ENCODE assay signal across 8 mouse cellular contexts in genomic region chr7:99795192-99795981, GRCm38 (mm10). TPM values are rescaled to one million over a fixed set of nuclear protein-coding genes. Genes with fewer than 3 reads are reported as not detected.
A peak's percentile ranks its signal among the peaks of the same experiment; 100 is the strongest.
DNase-seq lines count a peak whose midpoint lies in the region; ATAC-seq lines count a peak whose summit lies in the region.

No protein-coding gene starts in this region.

- WGBS in hindbrain, embryonic 11.5 days, result 12% methylated on average over 17 of the region's 17 CpGs
- 14% methylated on average over 17 of the region's 17 CpGs for WGBS in midbrain, embryonic 11.5 days
- WGBS in stomach, embryonic 15.5 days, result 9% methylated on average over 17 of the region's 17 CpGs

- no peaks in the 10 kb centered on the region for H3K4me1 ChIP-seq in hindbrain, embryonic 11.5 days (replicated peaks; ENCODE audit: control insufficient read depth, insufficient read depth, low read length)
- peaks cover 7% of the 10 kb centered on the region; the same call in 1 of the 2 replicates for H3K4me1 ChIP-seq in midbrain, embryonic 11.5 days (ENCODE audit: control insufficient read depth, insufficient read depth, low read length)
- peaks cover 6% of the 10 kb centered on the region; the same call in 1 of the 2 replicates for H3K4me1 ChIP-seq in stomach, embryonic 15.5 days

- H3K27me3 ChIP-seq in hindbrain, embryonic 11.5 days (ENCODE audit: control insufficient read depth, insufficient read depth, low read length), result no peaks in the 10 kb centered on the region
- H3K27me3 ChIP-seq in midbrain, embryonic 11.5 days (ENCODE audit: control insufficient read depth, insufficient read depth, low read length), result no peaks in the 10 kb centered on the region
- no peaks in the 10 kb centered on the region for H3K27me3 ChIP-seq in stomach, embryonic 15.5 days (replicated peaks)

- H3K4me2 ChIP-seq in hindbrain, embryonic 11.5 days (replicated peaks; ENCODE audit: low read depth, low read length), result peak overlapping the region; percentile 6; the same call in 1 of the 2 replicates
- H3K4me2 ChIP-seq in midbrain, embryonic 11.5 days, result peak overlapping the region; percentile 38
- H3K4me2 ChIP-seq in stomach, embryonic 15.5 days, result peak overlapping the region; percentile 22; the same call in 1 of the 2 replicates

- no peak overlapping the region for H3K4me3 ChIP-seq in hindbrain, embryonic 11.5 days (ENCODE audit: low read depth, low read length)
- H3K4me3 ChIP-seq in midbrain, embryonic 11.5 days (ENCODE audit: low read depth, low read length), result peak overlapping the region; percentile 14; the same call in 1 of the 2 replicates
- H3K4me3 ChIP-seq in stomach, embryonic 15.5 days (replicated peaks), result no peak overlapping the region

- H3K36me3 ChIP-seq in hindbrain, embryonic 11.5 days (ENCODE audit: control insufficient read depth, insufficient read depth, low read length), result no peaks in the 10 kb centered on the region
- H3K36me3 ChIP-seq in midbrain, embryonic 11.5 days (ENCODE audit: control insufficient read depth, insufficient read depth, low read length), result no peaks in the 10 kb centered on the region
- H3K36me3 ChIP-seq in stomach, embryonic 15.5 days, result no peaks in the 10 kb centered on the region

- no peaks in the 10 kb centered on the region for H3K9me3 ChIP-seq in hindbrain, embryonic 11.5 days (ENCODE audit: control insufficient read depth, low read length)
- no peaks in the 10 kb centered on the region for H3K9me3 ChIP-seq in midbrain, embryonic 11.5 days (ENCODE audit: control insufficient read depth, low read length)
- no peaks in the 10 kb centered on the region for H3K9me3 ChIP-seq in stomach, embryonic 15.5 days

- H3K27ac ChIP-seq in hindbrain, embryonic 11.5 days (ENCODE audit: low read depth, low read length), result no peak overlapping the region
- H3K27ac ChIP-seq in midbrain, embryonic 11.5 days (ENCODE audit: low read depth, low read length), result no peak overlapping the region
- H3K27ac ChIP-seq in stomach, embryonic 15.5 days, result no peak overlapping the region

- peak; percentile 47 to 48 for DNase-seq in cerebellum, postnatal 10 days
- DNase-seq in cerebellum, adult 11-12 months, result no peak
- peak; percentile 20 for DNase-seq in right cerebral cortex, postnatal 25 days
- no peak for DNase-seq in right cerebral cortex, postnatal 14 days
- DNase-seq in hindbrain, embryonic 11.5 days (ENCODE audit: low spot score), result peak; percentile 68
- peak; percentile 93 for DNase-seq in midbrain, embryonic 11.5 days (ENCODE audit: low spot score, missing footprints)
- no peak for DNase-seq in urinary bladder, postnatal 36 days (ENCODE audit: low spot score in 2 of 2)

- H3K9ac ChIP-seq in hindbrain, embryonic 11.5 days (ENCODE audit: low read depth, low read length), result no peak overlapping the region
- peak overlapping the region; percentile 7; the same call in 1 of the 2 replicates for H3K9ac ChIP-seq in midbrain, embryonic 11.5 days (ENCODE audit: low read length)
- H3K9ac ChIP-seq in stomach, embryonic 15.5 days, result no peak overlapping the region

- peak; percentile 81 for ATAC-seq in hindbrain, embryonic 11.5 days (ENCODE audit: low FRiP score)
- peak; percentile 68 for ATAC-seq in midbrain, embryonic 11.5 days (ENCODE audit: low FRiP score)
- ATAC-seq in stomach, embryonic 15.5 days (ENCODE audit: insufficient read depth, low FRiP score, low read depth), result no peak

RNA-seq across cellular contexts. Expression of gene Olfr521, which starts 32.1 kb away (rescaled TPM):
- polyA plus RNA-seq in hindbrain, embryonic 11.5 days (2014; fragmentation: Nextera tagmentation; extraction: Ambion mirVana), result not detected in 2 replicates
- not detected in 2 replicates for polyA plus RNA-seq in midbrain, embryonic 11.5 days (2014; fragmentation: Nextera tagmentation; extraction: Ambion mirVana)
- not detected in 2 replicates for polyA plus RNA-seq in stomach, embryonic 15.5 days (2015; fragmentation: Nextera tagmentation; extraction: Ambion mirVana)

RNA-seq across cellular contexts. Expression of gene Neu3, which starts 32.8 kb away (rescaled TPM):
- polyA plus RNA-seq in hindbrain, embryonic 11.5 days (2014; fragmentation: Nextera tagmentation; extraction: Ambion mirVana), result 1.8 and 2.1 TPM in 2 replicates
- 1.5 and 1.6 TPM in 2 replicates for polyA plus RNA-seq in midbrain, embryonic 11.5 days (2014; fragmentation: Nextera tagmentation; extraction: Ambion mirVana)
- polyA plus RNA-seq in stomach, embryonic 15.5 days (2015; fragmentation: Nextera tagmentation; extraction: Ambion mirVana), result 5.4 and 6.0 TPM in 2 replicates

Comparison
In these comparisons a context has a peak if more than half of its experiments do, and no peak if none do; other contexts are left out.
1. DNase-seq: peak in cerebellum, postnatal 10 days (2 of 2), right cerebral cortex, postnatal 25 days (single experiment), hindbrain, embryonic 11.5 days (single experiment) and midbrain, embryonic 11.5 days (single experiment); none in cerebellum, adult 11-12 months (single experiment), right cerebral cortex, postnatal 14 days (single experiment) and urinary bladder, postnatal 36 days (0 of 2).
2. Peak in every context shown above with its lines, with median percentiles within 50 percentile points of each other: H3K4me2 ChIP-seq.